Mouse (Mus musculus) forebrain, embryonic 10.5 days (tissue): ENCODE measurements around the gene Dpep1. TPM values are rescaled to one million over a fixed set of nuclear protein-coding genes. Genes with fewer than 3 reads are reported as not detected.
"Not testable (repeated sequence)": the region's sequence is repeated elsewhere in the genome, so short reads cannot be mapped to it uniquely, and the experiment has no call there.

Experiments used
- DNase-seq: peaks from one replicate; pipeline ENCODE4 v3.0.0-alpha.2; 2017; ENCODE audit warnings: low spot score; ENCODE audit errors: extremely low spot score
- H3K27ac ChIP-seq: fragments of 300-500 bp; sonication (generic); 2 replicates; pipeline ENCODE4 v1.5.1; 2016; ENCODE audit warnings: mild to moderate bottlenecking
- H3K27me3 ChIP-seq: fragments of 300-500 bp; sonication (generic); 2 replicates; pipeline ENCODE4 v1.6.1; 2016; ENCODE audit warnings: mild to moderate bottlenecking; ENCODE audit not compliant: poor library complexity, severe bottlenecking
- H3K36me3 ChIP-seq: fragments of 300-500 bp; sonication (generic); replicated peaks from 2 replicates; pipeline ENCODE4 v1.6.1; 2016; ENCODE audit warnings: mild to moderate bottlenecking, moderate library complexity
- H3K4me1 ChIP-seq: fragments of 300-500 bp; sonication (generic); 2 replicates; pipeline ENCODE4 v1.6.1; 2016
- H3K4me3 ChIP-seq: fragments of 300-500 bp; sonication (generic); 2 replicates; pipeline ENCODE4 v1.5.1; 2016; ENCODE audit warnings: mild to moderate bottlenecking, moderate library complexity
- H3K9me3 ChIP-seq: fragments of 300-500 bp; sonication (generic); 2 replicates; pipeline ENCODE4 v1.6.1; 2016; ENCODE audit warnings: mild to moderate bottlenecking, moderate library complexity
- WGBS: fragments of 180-500 bp; shearing (Covaris S2); methylation state at CpG from one replicate; pipeline ENCODE4 v1.1.7; 2016; 5-methylcytosine and 5-hydroxymethylcytosine counted together
- polyA plus RNA-seq: library from polyadenylated mRNA; unstranded; fragments of >200 nt; fragmentation: Nextera tagmentation; extraction: Ambion mirVana; gene quantifications from 2 replicates; pipeline ENCODE4 v1.2.1, GENCODE M21; 2016

Dpep1 gene
- polyA plus RNA-seq, 1 experiment from 2014 or later: 10.1 TPM

DNA sequence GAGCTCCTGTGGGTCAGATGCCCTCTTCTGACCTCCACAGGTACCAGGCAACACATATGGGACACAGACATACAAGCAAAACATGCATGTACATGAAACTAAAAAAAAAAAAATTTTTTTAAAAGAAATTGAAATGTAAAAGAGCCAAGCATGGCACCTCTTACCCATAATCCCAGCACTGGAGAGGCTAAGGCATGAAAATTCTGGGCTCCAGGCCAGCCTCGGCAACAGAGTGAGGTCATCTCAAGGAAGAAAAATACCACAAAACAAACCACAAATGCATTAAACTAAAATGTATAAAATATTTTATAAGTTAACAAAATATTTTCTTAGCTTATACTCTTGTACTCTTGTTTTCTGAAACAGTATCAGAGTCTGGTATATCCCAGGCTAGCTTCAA, 34.9 kb downstream of the Dpep1 start:
- no peaks in the 10 kb centered on the region for H3K36me3 ChIP-seq
- H3K27me3 ChIP-seq: no peaks in the 10 kb centered on the region
- no peak overlapping the region for H3K27ac ChIP-seq
- no peak overlapping the region for H3K4me3 ChIP-seq
- no peak for DNase-seq
- no peaks in the 10 kb centered on the region for H3K9me3 ChIP-seq
- H3K4me1 ChIP-seq: peaks cover 18% of the 10 kb centered on the region
- 93% methylated on average over 1 of the region's 1 CpGs for WGBS

DNA sequence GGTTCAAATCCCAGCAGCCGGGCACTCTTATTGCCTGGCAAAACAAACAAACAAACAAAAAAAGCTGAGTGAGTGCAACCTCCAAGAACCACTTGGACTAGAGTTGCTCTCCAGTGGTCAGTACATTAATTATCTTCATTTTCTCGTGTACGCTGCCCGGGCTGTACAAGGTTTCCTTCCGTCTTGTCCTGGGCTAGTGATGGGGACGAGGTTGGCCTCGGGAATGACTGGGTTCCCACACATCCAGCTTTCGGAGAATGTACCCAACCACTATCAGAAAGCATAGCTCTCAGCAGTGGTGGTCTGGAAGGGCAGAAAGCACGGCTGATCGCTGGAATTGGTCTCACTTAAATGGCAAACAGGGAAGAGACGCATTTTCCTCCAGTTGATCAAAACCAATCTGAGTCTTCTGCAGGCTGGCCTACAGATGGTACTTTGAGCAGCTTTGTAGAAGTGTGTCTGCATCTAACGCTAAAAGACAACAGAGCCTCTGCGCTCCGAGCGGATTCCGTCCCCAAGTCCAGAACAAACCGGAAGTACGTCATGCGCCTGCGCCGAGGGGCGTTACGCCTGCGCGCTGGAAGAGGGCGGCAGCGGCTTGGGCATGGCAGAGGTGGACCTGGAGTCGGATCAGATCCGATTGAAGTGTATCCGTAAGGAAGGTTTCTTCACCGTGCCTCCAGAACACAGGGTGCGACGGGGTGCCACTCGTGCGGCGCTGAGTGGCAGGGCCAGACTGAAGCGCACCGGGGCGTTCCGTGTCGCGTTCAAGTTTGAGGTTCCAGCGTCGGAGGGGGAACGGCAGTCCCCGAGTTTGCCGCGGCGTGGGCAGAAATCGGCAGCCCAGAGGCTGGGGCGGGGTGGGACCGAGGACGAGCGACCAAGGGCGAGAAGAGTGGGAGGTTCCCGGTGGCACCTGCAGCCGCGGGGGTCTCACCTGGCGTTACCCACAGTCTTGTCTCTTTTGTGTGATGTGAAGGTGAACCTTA, 38.5 kb downstream of the Dpep1 start, which contains the start of gene Cdk10:
TSS of gene Cdk10 (plus strand) at position 565 of the 989 bp plus-strand sequence.
- WGBS: 4% methylated on average over 59 of the region's 59 CpGs
- Histone ChIP-seq H3K27me3 (no peaks in the 10 kb centered on the region), H3K4me1 (peaks cover 20% of the 10 kb centered on the region), H3K27ac (peak within 1 kb of the TSS; percentile 88), H3K4me3 (peak within 1 kb of the TSS; percentile 87), H3K36me3 (peaks cover 35% of the 10 kb centered on the region), H3K9me3 (no peaks in the 10 kb centered on the region)
- DNase-seq: peak; percentile 93

GRCm38 (mm10) chr8:123228416-123228815, 42.4 kb downstream of the Dpep1 start:
- Histone ChIP-seq H3K4me1 (peaks cover 34% of the 10 kb centered on the region), H3K36me3 (peaks cover 46% of the 10 kb centered on the region), H3K4me3 (no peak overlapping the region), H3K9me3 (no peaks in the 10 kb centered on the region), H3K27ac (no peak overlapping the region), H3K27me3 (peaks cover 14% of the 10 kb centered on the region)
- no peak for DNase-seq
- WGBS: 100% methylated on average over 1 of the region's 1 CpGs

DNA sequence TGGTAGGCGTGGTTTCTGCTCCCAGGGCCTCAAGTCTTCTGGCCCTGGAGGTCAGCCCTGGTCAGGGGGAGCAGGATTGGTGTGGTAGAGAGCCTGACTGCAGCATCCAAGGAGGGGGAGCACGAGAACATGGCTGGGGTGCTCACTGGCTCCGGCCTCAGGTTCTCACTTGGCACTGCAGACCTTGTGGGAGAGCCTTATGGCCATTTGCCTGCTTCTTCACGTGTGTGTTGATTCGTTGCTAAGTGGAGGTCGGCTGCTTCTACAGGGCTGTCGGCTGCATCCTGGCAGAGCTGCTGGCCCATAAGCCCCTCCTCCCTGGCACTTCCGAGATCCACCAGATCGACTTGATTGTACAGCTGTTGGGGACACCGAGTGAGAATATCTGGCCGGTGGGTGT, 44.3 kb downstream of the Dpep1 start:
- not testable (repeated sequence) for H3K9me3 ChIP-seq, DNase-seq, H3K4me3 ChIP-seq, H3K27ac ChIP-seq
- Histone ChIP-seq H3K27me3 (peaks cover 34% of the 10 kb centered on the region), H3K4me1 (peaks cover 34% of the 10 kb centered on the region), H3K36me3 (peaks cover 46% of the 10 kb centered on the region)
- WGBS: 90% methylated on average over 11 of the region's 11 CpGs

GRCm38 (mm10) chr8:123231742-123232141, 45.7 kb downstream of the Dpep1 start:
- no peak for DNase-seq
- Histone ChIP-seq H3K4me1 (peaks cover 41% of the 10 kb centered on the region), H3K27ac (no peak overlapping the region), H3K9me3 (no peaks in the 10 kb centered on the region), H3K36me3 (peaks cover 39% of the 10 kb centered on the region), H3K27me3 (peaks cover 48% of the 10 kb centered on the region), H3K4me3 (no peak overlapping the region)
- WGBS: 61% methylated on average over 5 of the region's 5 CpGs

DNA sequence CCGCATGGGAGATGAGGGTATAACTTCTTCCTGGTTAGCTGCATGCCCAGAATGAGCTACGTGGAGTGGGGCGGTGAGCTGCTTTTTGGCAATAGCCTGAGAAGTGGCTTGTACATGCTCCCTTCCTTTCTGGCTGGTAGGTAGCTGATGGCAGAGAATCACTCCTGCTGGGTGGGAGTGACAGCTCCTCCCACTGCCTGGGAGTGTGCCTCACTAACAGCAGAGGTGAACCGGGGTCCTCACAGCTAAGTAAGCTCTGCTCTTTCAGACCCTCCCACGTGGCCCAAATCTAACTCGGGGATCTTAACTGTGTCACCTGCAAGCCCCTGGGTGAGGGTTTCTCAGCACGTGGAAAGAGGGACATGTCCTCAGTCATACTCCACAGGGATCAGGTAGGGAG, 46.5 kb downstream of the Dpep1 start:
- Histone ChIP-seq H3K9me3 (no peaks in the 10 kb centered on the region), H3K36me3 (peaks cover 31% of the 10 kb centered on the region), H3K27me3 (peaks cover 55% of the 10 kb centered on the region), H3K27ac (no peak overlapping the region), H3K4me1 (peaks cover 47% of the 10 kb centered on the region), H3K4me3 (no peak overlapping the region)
- 49% methylated on average over 7 of the region's 7 CpGs for WGBS
- no peak for DNase-seq

DNA sequence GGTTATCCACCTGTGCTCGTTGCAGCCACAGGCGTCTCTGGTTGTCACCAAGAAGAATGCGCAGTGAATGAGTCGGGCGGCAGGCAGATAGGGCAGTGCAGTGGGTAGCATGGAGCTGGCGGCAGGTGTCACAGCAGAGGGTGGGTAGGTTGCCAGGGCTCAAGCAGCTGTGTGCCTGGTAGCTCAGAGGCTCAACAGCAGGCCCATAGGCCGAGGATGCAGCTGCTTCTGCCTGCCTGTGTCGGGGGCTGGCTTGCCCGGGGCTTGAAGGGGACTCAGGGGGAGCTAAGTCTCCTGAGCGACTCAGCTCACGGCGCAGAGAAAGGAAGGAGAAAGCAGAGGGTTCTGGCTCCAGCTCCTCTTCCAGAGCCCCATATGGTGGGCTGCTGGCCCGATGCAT, 47.3 kb downstream of the Dpep1 start:
- 64% methylated on average over 11 of the region's 13 CpGs for WGBS
- H3K36me3 ChIP-seq: peaks cover 24% of the 10 kb centered on the region
- no peaks in the 10 kb centered on the region for H3K9me3 ChIP-seq
- DNase-seq: no peak
- H3K4me3 ChIP-seq: no peak overlapping the region
- H3K4me1 ChIP-seq: peaks cover 47% of the 10 kb centered on the region
- no peak overlapping the region for H3K27ac ChIP-seq
- H3K27me3 ChIP-seq: peaks cover 55% of the 10 kb centered on the region

- DNase-seq: no peak
- 89% methylated on average over 11 of the region's 11 CpGs for WGBS
- Histone ChIP-seq H3K9me3 (no peaks in the 10 kb centered on the region), H3K36me3 (peaks cover 19% of the 10 kb centered on the region), H3K27ac (no peak overlapping the region), H3K4me1 (peaks cover 47% of the 10 kb centered on the region), H3K4me3 (no peak overlapping the region), H3K27me3 (peaks cover 55% of the 10 kb centered on the region)
Observed at GRCm38 (mm10) chr8:123233760-123234159, 47.7 kb downstream of the Dpep1 start.

GRCm38 (mm10) chr8:123234918-123235519, 49.0 kb downstream of the Dpep1 start:
- no peak overlapping the region for H3K27ac ChIP-seq
- DNase-seq: peak; percentile 29
- 36% methylated on average over 13 of the region's 13 CpGs for WGBS
- peak overlapping the region; percentile 61 for H3K4me3 ChIP-seq
- H3K36me3 ChIP-seq: peaks cover 8% of the 10 kb centered on the region
- no peaks in the 10 kb centered on the region for H3K9me3 ChIP-seq
- H3K4me1 ChIP-seq: peaks cover 47% of the 10 kb centered on the region
- H3K27me3 ChIP-seq: peaks cover 55% of the 10 kb centered on the region

- DNase-seq: peak; percentile 91
- Histone ChIP-seq H3K4me3 (peak within 1 kb of the TSS; percentile 61), H3K9me3 (no peaks in the 10 kb centered on the region), H3K36me3 (peaks cover 3% of the 10 kb centered on the region; the same call in 1 of the 2 replicates), H3K27me3 (peaks cover 55% of the 10 kb centered on the region), H3K4me1 (peaks cover 47% of the 10 kb centered on the region), H3K27ac (no peak within 1 kb of the TSS)
- WGBS: 4% methylated on average over 57 of the region's 57 CpGs
Observed at GRCm38 (mm10) chr8:123235520-123236497, 49.8 kb downstream of the Dpep1 start, which contains the start of gene Spata2l. Spata2l (minus strand) TSS chr8:123236233.

- H3K9me3 ChIP-seq: no peaks in the 10 kb centered on the region
- peaks cover 31% of the 10 kb centered on the region for H3K27me3 ChIP-seq
- no peak for DNase-seq
Observed at GRCm38 (mm10) chr8:123239398-123239797, 53.4 kb downstream of the Dpep1 start.

More at GRCm38 (mm10) chr8:123239398-123239797, 53.4 kb downstream of the Dpep1 start:
- Histone ChIP-seq H3K27ac (no peak overlapping the region), H3K4me1 (peaks cover 29% of the 10 kb centered on the region), H3K4me3 (no peak overlapping the region), H3K36me3 (peaks cover 28% of the 10 kb centered on the region)
- 86% methylated on average over 10 of the region's 10 CpGs for WGBS
